Mouse (Mus musculus): Measurements from ENCODE around the gene Guca1b. TPM values are rescaled to one million over a fixed set of nuclear protein-coding genes. Genes with fewer than 3 reads are reported as not detected.
"Not testable (repeated sequence)": the region's sequence is repeated elsewhere in the genome, so short reads cannot be mapped to it uniquely, and the experiment has no call there.

Guca1b gene
- polyA plus RNA-seq, 1 experiment from 2014 or later: 1.1 TPM

GRCm38 (mm10) chr17:47421566-47421965 lies 36.4 kb downstream of the Guca1b start:
- Histone ChIP-seq H3K4me2 (no peak overlapping the region), H3K27me3 (no peaks in the 10 kb centered on the region), H3K4me1 (replicated peaks) (no peaks in the 10 kb centered on the region), H3K27ac (replicated peaks) (no peak overlapping the region), H3K4me3 (no peak overlapping the region), H3K9ac (no peak overlapping the region), H3K9me3 (no peaks in the 10 kb centered on the region), H3K36me3 (no peaks in the 10 kb centered on the region)
- WGBS: 73% methylated on average over 3 of the region's 3 CpGs
- no peak for ATAC-seq (ENCODE audit: low read depth)

- H3K4me2 ChIP-seq; H3K36me3 ChIP-seq; H3K27me3 ChIP-seq; H3K9me3 ChIP-seq; ATAC-seq (ENCODE audit: low read depth); H3K27ac ChIP-seq (replicated peaks); H3K4me1 ChIP-seq (replicated peaks); H3K4me3 ChIP-seq; H3K9ac ChIP-seq: not testable (repeated sequence)
- WGBS: 94% methylated on average over 1 of the region's 1 CpGs
These were observed 37.4 kb downstream of the Guca1b start for GRCm38 (mm10) chr17:47422616-47423015.

- Histone ChIP-seq H3K4me1 (replicated peaks) (peaks cover 9% of the 10 kb centered on the region; the same call in 1 of the 2 replicates), H3K27ac (replicated peaks) (no peak overlapping the region), H3K9me3 (no peaks in the 10 kb centered on the region), H3K4me3 (no peak overlapping the region), H3K9ac (no peak overlapping the region), H3K4me2 (no peak overlapping the region), H3K36me3 (no peaks in the 10 kb centered on the region), H3K27me3 (no peaks in the 10 kb centered on the region)
- no peak for ATAC-seq (ENCODE audit: low read depth)
- WGBS: 78% methylated on average over 6 of the region's 6 CpGs
These were observed 39.0 kb downstream of the Guca1b start for GRCm38 (mm10) chr17:47424186-47424585.

DNA sequence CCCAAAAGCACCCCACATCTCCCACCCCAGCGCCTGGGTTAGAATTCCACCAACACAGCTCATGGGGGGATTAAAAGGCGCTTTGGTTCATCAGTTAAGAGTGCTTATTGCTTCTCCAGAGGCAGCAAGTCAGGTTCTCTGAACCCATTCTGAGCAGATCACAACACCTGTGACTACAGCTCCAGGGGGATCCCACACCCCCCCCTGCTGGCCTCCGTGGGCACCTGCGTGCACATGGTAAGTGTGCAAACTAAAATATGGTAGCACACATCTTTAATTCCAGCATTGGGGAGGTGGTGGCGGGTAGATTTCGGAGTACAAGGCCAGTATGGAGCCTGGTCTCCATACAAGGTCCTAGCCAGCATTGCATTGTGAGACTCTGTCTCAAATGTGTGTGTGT lies 42.1 kb downstream of the Guca1b start:
- Histone ChIP-seq H3K9ac (no peak overlapping the region), H3K4me2 (no peak overlapping the region), H3K4me3 (no peak overlapping the region), H3K27ac (replicated peaks) (no peak overlapping the region), H3K36me3 (no peaks in the 10 kb centered on the region), H3K9me3 (no peaks in the 10 kb centered on the region), H3K27me3 (0 out of 2 replicates have a peak, but pooled peaks cover 6% of the 10 kb centered on the region), H3K4me1 (replicated peaks) (peaks cover 11% of the 10 kb centered on the region; the same call in 1 of the 2 replicates)
- no peak for ATAC-seq (ENCODE audit: low read depth)
- 82% methylated on average over 6 of the region's 6 CpGs for WGBS

DNA sequence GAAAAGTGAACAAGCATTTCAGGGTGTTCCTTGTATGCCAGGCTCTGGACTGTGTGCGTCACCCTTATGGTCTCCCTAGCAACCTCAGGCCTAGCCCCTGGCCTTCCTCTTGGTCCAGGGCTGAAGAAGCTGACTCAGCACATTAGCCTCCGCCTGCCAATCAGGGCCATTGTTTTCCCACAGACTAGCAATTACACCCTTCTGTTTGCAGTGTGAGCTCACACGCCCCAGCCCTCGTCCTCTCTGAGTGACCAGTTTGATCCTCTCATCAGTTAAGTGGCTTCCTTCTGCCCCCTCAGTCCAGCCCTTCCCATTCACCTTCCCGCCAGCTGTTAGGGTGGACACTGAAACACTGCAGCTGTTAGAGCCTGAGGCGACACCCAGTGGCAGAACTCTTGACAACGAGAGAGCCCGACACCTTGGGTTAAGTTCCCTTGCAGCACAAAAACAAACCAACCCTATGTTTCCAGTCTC lies 43.7 kb downstream of the Guca1b start:
- H3K4me1 ChIP-seq (replicated peaks): peaks cover 11% of the 10 kb centered on the region; the same call in 1 of the 2 replicates
- 0 out of 2 replicates have a peak, but pooled peaks cover 9% of the 10 kb centered on the region for H3K27me3 ChIP-seq
- H3K4me3 ChIP-seq: no peak overlapping the region
- 3% methylated on average over 8 of the region's 8 CpGs for WGBS
- H3K9me3 ChIP-seq: no peaks in the 10 kb centered on the region
- H3K9ac ChIP-seq: no peak overlapping the region
- ATAC-seq (ENCODE audit: low read depth): peak; percentile 65; the same call in 1 of the 2 replicates
- no peaks in the 10 kb centered on the region for H3K36me3 ChIP-seq
- H3K27ac ChIP-seq (replicated peaks): no peak overlapping the region
- peak overlapping the region; percentile 34 for H3K4me2 ChIP-seq

DNA sequence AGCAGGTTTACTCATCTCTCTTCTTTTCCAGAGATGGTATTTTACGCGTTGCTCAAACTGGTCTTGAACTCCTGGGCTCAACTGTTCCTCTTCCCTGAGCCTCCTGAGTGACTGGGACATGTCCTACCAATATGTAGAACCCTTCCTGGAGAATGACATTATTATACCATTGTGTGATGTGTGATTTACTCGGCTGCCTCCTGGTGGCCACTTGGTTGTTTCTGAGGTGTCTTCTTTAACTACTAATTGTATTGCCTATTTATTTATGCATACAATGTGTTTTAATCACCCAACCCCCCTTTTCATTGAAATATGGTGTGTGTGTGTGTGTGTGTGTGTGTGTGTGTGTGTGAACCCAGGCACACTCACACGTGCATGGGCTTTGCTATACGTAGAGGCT lies 45.6 kb downstream of the Guca1b start:
- Histone ChIP-seq H3K4me1 (replicated peaks) (peaks cover 11% of the 10 kb centered on the region; the same call in 1 of the 2 replicates), H3K9me3 (no peaks in the 10 kb centered on the region), H3K36me3 (no peaks in the 10 kb centered on the region), H3K27ac (replicated peaks) (no peak overlapping the region), H3K4me2 (no peak overlapping the region), H3K27me3 (peaks cover 19% of the 10 kb centered on the region), H3K4me3 (no peak overlapping the region), H3K9ac (no peak overlapping the region)
- ATAC-seq (ENCODE audit: low read depth): no peak
- 78% methylated on average over 5 of the region's 5 CpGs for whole genome bisulfite sequencing

DNA sequence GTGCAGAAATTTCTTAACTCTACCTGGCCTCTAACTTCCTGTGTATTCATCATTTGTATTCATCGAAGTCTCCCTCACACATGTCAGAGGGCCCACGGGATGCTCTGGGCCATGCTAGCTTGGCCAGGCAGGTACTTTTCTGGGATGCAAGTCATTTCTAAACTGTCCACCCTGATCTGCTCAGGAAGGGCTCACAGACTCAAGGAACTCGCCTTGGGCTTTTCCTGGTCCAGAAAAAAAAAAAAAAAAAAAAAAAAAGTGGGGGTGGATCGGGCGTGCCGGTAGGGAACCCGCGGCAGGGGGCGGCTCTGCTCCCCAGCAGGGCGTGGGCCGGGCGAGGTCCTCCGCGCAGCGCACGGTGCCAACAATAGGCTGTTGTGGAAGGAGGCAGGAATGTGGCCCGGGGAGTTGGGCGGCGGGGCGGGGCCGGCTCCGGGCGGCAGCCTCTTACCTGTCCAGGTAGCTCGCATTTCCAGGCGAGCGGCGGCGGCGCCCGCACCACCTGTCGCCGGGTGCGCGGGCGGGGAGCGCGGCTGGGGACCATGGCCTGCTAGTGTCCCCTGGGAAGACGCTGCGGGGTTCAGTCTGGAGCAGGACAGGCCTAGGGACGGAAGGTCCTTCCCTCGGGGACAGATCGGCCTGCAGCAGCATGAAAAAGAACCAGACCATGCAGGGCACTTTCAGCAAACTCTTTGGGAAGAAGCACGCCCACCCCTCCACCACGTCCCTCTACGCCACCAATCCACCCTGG lies 51.1 kb downstream of the Guca1b start, which contains the start of gene AI661453:
Gene AI661453 (plus strand): TSS at position 460 of the 751 bp plus-strand sequence.
- no peaks in the 10 kb centered on the region for H3K9me3 ChIP-seq
- peak within 1 kb of the TSS; percentile 70 for H3K4me2 ChIP-seq
- WGBS: 2% methylated on average over 45 of the region's 45 CpGs
- ATAC-seq (ENCODE audit: low read depth): no peak
- H3K4me3 ChIP-seq: peak within 1 kb of the TSS; percentile 40
- H3K36me3 ChIP-seq: no peaks in the 10 kb centered on the region
- no peak within 1 kb of the TSS for H3K27ac ChIP-seq (replicated peaks)
- H3K9ac ChIP-seq: peak within 1 kb of the TSS; percentile 63
- H3K4me1 ChIP-seq (replicated peaks): peaks cover 21% of the 10 kb centered on the region
- H3K27me3 ChIP-seq: peaks cover 59% of the 10 kb centered on the region

GRCm38 (mm10) chr17:47436907-47437547 lies 51.8 kb downstream of the Guca1b start, which contains the start of gene 1700001C19Rik:
Gene 1700001C19Rik (minus strand): TSS chr17:47437376.
- H3K36me3 ChIP-seq: no peaks in the 10 kb centered on the region
- WGBS: 2% methylated on average over 25 of the region's 25 CpGs
- no peaks in the 10 kb centered on the region for H3K9me3 ChIP-seq
- peak within 1 kb of the TSS; percentile 40 for H3K4me3 ChIP-seq
- ATAC-seq (ENCODE audit: low read depth): no peak
- peaks cover 55% of the 10 kb centered on the region for H3K27me3 ChIP-seq
- peak within 1 kb of the TSS; percentile 70 for H3K4me2 ChIP-seq
- peak within 1 kb of the TSS; percentile 63 for H3K9ac ChIP-seq
- H3K27ac ChIP-seq (replicated peaks): no peak within 1 kb of the TSS
- H3K4me1 ChIP-seq (replicated peaks): peaks cover 21% of the 10 kb centered on the region

- Histone ChIP-seq H3K4me3 (no peak overlapping the region), H3K9ac (no peak overlapping the region), H3K9me3 (no peaks in the 10 kb centered on the region), H3K36me3 (no peaks in the 10 kb centered on the region), H3K4me2 (no peak overlapping the region), H3K27ac (replicated peaks) (no peak overlapping the region), H3K4me1 (replicated peaks) (peaks cover 21% of the 10 kb centered on the region), H3K27me3 (peaks cover 54% of the 10 kb centered on the region)
- ATAC-seq (ENCODE audit: low read depth): no peak
- WGBS: 63% methylated on average over 6 of the region's 6 CpGs
These were observed 53.4 kb downstream of the Guca1b start for GRCm38 (mm10) chr17:47438611-47439010.

DNA sequence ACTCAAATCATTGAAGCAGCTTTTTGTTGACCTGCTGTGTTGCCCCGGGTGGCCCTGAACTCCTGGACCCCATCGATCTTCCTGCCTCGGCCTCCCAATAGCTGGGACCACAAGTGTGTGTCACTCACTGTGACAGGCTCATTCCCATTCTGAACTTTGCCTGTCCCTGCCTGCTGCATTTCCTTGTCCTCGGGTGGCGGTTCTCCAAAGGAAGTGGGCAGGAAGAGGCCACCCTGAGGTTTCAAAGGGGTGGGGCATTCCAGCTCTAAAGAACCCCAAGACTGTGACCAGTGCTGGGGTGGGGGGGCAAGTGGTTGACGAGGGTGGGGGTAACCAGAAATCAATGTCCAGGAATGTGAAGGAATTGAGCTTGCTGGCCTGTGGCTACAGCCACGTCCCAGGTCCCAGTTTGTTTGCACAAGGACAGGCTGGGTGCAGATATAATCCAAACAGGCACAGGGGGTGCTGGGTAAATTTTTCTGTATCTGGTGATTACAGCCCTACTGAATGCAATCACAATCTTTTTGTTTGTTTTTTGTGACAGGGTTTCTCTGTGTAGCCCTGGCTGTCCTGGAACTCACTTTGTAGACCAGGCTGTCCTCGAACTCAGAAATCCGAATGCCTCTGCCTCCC lies 54.3 kb downstream of the Guca1b start:
- no peak for ATAC-seq (ENCODE audit: low read depth)
- Histone ChIP-seq H3K9ac (no peak overlapping the region), H3K27me3 (peaks cover 51% of the 10 kb centered on the region), H3K27ac (replicated peaks) (peak overlapping the region; percentile 53; the same call in 1 of the 2 replicates), H3K4me2 (no peak overlapping the region), H3K4me1 (replicated peaks) (peaks cover 21% of the 10 kb centered on the region), H3K4me3 (no peak overlapping the region), H3K36me3 (no peaks in the 10 kb centered on the region), H3K9me3 (no peaks in the 10 kb centered on the region)
- WGBS: 32% methylated on average over 9 of the region's 9 CpGs

DNA sequence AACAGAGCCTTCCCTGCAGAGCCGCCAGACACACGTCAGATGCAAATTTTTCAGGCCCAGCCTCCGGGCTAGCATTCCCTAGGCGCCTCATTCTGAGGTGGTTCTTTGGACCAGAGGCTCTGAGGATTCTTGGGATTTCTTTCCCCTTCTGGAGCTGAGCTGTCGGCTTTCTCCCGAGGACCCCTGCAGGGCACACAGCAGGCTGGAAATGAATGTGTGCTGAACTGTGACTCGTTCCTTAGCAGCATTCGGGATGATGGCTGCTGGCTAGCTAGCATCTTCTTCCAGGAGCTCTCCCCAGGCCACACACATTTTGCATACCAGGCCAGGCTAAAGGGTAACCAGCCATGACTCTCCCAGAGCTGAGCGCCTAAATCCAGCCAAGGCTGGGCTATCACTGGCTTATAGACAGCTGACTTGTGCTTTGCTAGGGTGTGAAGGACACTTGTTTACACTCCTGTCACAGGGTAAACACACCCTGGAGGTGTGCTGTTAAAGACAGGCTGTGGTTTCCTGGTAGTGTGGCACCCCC lies 55.2 kb downstream of the Guca1b start:
- H3K9ac ChIP-seq: no peak overlapping the region
- no peak overlapping the region for H3K4me2 ChIP-seq
- WGBS: 4% methylated on average over 9 of the region's 9 CpGs
- no peak overlapping the region for H3K4me3 ChIP-seq
- H3K9me3 ChIP-seq: no peaks in the 10 kb centered on the region
- ATAC-seq (ENCODE audit: low read depth): peak; percentile 44; the same call in 1 of the 2 replicates
- H3K27ac ChIP-seq (replicated peaks): peak overlapping the region; percentile 53
- H3K27me3 ChIP-seq: peaks cover 44% of the 10 kb centered on the region
- no peaks in the 10 kb centered on the region for H3K36me3 ChIP-seq
- H3K4me1 ChIP-seq (replicated peaks): peaks cover 21% of the 10 kb centered on the region

All from neural tube, embryonic 13.5 days (tissue).